Mouse (Mus musculus): ENCODE results near the gene Fhit. TPM values are rescaled to one million over a fixed set of nuclear protein-coding genes. Genes with fewer than 3 reads are reported as not detected.
A peak's percentile ranks its signal among the peaks of the same experiment; 100 is the strongest.

Fhit gene
- total and polyA plus RNA-seq, 2 experiments from 2014 or later: 9.9 to 11.8 TPM

DNA sequence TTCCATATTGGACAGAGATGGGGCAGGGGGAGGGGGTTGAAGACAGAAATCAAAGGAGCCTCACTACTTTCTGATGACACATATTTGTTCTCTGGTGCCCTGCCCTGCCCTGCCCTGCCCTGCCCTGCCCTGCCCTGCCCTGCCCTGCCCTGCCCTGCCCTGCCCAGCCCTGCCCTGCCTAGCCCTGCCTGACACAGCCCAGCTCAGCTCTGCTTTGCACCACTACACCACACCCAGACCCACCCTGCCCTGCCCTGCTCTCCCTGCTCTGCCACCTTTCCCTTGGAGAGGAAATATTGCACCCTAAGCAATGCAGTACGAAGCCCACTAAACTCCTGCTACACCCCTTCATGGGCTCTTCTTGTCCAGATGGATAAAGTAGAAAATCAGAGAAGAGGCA, 1171.2 kb downstream of the Fhit start:
- Histone ChIP-seq H3K4me2 (ENCODE audit: low read depth, low read length, poor library complexity, severe bottlenecking) (no peak overlapping the region), H3K36me3 (ENCODE audit: insufficient read depth, low read length) (no peaks in the 10 kb centered on the region), H3K27me3 (ENCODE audit: insufficient read depth, low read length) (no peaks in the 10 kb centered on the region), H3K4me3 (ENCODE audit: low read depth, low read length) (no peak overlapping the region), H3K9ac (replicated peaks; ENCODE audit: low read length, poor library complexity, severe bottlenecking) (no peak overlapping the region), H3K27ac (ENCODE audit: low read depth, low read length) (no peak overlapping the region), H3K4me1 (ENCODE audit: insufficient read depth, low read length) (no peaks in the 10 kb centered on the region), H3K9me3 (ENCODE audit: low read length) (no peaks in the 10 kb centered on the region)
- DNase-seq (ENCODE audit: low spot score) (no peak), ATAC-seq (ENCODE audit: low FRiP score) (no peak)
- TF ChIP-seq CTCF (IDR thresholded peaks at IDR 0.05): no peak
- WGBS: 94% methylated on average over 1 of the region's 1 CpGs

DNA sequence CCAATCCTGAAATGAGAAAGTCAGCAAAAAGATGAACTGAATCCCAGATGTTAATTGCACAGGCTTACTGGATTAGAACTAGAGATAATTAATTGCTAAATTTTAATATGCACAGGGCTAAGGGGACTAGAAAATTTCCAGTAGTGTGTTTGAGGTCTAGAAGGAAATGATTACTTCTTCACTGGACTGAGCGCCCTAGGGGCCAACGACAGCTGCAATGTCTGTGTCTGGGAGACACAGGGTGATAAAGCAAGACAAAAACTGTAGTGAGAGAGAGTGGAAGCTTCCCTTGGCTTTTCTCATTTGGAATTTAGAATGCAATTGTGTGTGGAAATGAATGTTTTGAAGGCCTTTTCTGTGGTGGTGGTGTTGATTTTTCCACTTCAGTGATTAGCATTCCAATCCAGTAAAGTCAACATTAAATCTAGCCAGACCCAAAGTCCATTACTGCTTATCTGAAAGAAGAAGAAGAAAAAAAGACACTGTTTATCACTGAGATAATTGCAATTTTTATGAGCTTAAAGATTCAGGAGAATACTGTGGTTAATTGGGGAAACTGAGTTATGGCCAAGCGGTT, 1184.8 kb downstream of the Fhit start:
- DNase-seq (ENCODE audit: low spot score) (peak; percentile 14), ATAC-seq (ENCODE audit: low FRiP score) (no peak)
- no peaks in the 10 kb centered on the region for H3K4me1 ChIP-seq (ENCODE audit: insufficient read depth, low read length)
- no peak overlapping the region for H3K27ac ChIP-seq (ENCODE audit: low read depth, low read length)
- no peak overlapping the region for H3K4me3 ChIP-seq (ENCODE audit: low read depth, low read length)
- H3K9me3 ChIP-seq (ENCODE audit: low read length): no peaks in the 10 kb centered on the region
- H3K4me2 ChIP-seq (ENCODE audit: low read depth, low read length, poor library complexity, severe bottlenecking): no peak overlapping the region
- H3K27me3 ChIP-seq (ENCODE audit: insufficient read depth, low read length): no peaks in the 10 kb centered on the region
- no peaks in the 10 kb centered on the region for H3K36me3 ChIP-seq (ENCODE audit: insufficient read depth, low read length)
- no peak overlapping the region for H3K9ac ChIP-seq (replicated peaks; ENCODE audit: low read length, poor library complexity, severe bottlenecking)
- no peak for TF ChIP-seq CTCF (IDR thresholded peaks at IDR 0.05)
- 69% methylated on average over 3 of the region's 3 CpGs for WGBS

DNA sequence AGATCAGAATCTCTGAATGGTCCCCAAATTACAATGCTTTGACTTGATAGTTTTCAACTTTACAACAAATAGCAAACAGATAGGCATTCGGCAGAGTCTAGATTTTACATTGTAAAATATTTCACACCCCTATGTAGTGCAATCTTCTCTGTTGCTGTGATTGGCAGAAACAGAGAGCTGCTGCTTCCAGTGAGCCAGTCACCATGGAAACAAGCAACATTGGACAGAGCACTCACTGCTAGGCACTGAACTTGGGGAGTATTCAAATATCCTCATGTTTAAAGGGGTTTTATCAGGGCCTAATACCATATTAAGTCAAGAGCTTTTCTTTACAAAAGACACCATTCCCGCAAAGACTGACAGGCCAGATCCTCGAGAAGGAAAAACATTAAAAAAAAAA, 1187.4 kb downstream of the Fhit start:
- H3K9ac ChIP-seq (replicated peaks; ENCODE audit: low read length, poor library complexity, severe bottlenecking): no peak overlapping the region
- WGBS: 27% methylated on average over 3 of the region's 3 CpGs
- H3K9me3 ChIP-seq (ENCODE audit: low read length): no peaks in the 10 kb centered on the region
- H3K27ac ChIP-seq (ENCODE audit: low read depth, low read length): no peak overlapping the region
- H3K27me3 ChIP-seq (ENCODE audit: insufficient read depth, low read length): no peaks in the 10 kb centered on the region
- TF ChIP-seq CTCF (IDR thresholded peaks at IDR 0.05): no peak
- DNase-seq (ENCODE audit: low spot score): no peak
- H3K4me2 ChIP-seq (ENCODE audit: low read depth, low read length, poor library complexity, severe bottlenecking): no peak overlapping the region
- no peaks in the 10 kb centered on the region for H3K36me3 ChIP-seq (ENCODE audit: insufficient read depth, low read length)
- H3K4me3 ChIP-seq (ENCODE audit: low read depth, low read length): no peak overlapping the region
- H3K4me1 ChIP-seq (ENCODE audit: insufficient read depth, low read length): no peaks in the 10 kb centered on the region
- no peak for ATAC-seq (ENCODE audit: low FRiP score)

DNA sequence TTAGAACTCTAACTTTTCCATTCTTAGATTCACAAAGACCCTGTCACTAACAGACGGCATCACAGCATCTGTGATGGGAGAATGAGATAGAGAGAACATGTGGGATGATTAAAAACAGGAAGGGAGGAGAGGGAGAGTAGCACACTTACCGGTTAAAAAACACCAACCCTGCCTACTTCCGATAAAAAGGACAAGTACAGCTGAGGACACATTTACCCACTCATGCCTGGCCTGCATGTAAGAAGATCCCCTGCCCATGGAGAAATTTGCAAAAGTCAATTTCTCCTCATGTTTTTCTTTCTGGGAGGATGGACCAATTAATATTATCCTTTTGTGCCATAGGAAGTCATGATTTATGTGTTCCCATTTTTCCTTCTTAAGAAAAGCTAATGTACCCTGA, 1198.0 kb downstream of the Fhit start:
- Histone ChIP-seq H3K27me3 (ENCODE audit: insufficient read depth, low read length) (no peaks in the 10 kb centered on the region), H3K4me2 (ENCODE audit: low read depth, low read length, poor library complexity, severe bottlenecking) (no peak overlapping the region), H3K9ac (replicated peaks; ENCODE audit: low read length, poor library complexity, severe bottlenecking) (no peak overlapping the region), H3K9me3 (ENCODE audit: low read length) (no peaks in the 10 kb centered on the region), H3K27ac (ENCODE audit: low read depth, low read length) (no peak overlapping the region), H3K4me3 (ENCODE audit: low read depth, low read length) (no peak overlapping the region), H3K36me3 (ENCODE audit: insufficient read depth, low read length) (no peaks in the 10 kb centered on the region), H3K4me1 (ENCODE audit: insufficient read depth, low read length) (no peaks in the 10 kb centered on the region)
- TF ChIP-seq CTCF (IDR thresholded peaks at IDR 0.05): no peak
- DNase-seq (ENCODE audit: low spot score): no peak
- WGBS: 88% methylated on average over 3 of the region's 3 CpGs
- no peak for ATAC-seq (ENCODE audit: low FRiP score)

GRCm38 (mm10) chr14:9960396-9960795, 1201.4 kb downstream of the Fhit start:
- Histone ChIP-seq H3K4me1 (ENCODE audit: insufficient read depth, low read length) (no peaks in the 10 kb centered on the region), H3K9me3 (ENCODE audit: low read length) (no peaks in the 10 kb centered on the region), H3K4me3 (ENCODE audit: low read depth, low read length) (no peak overlapping the region), H3K9ac (replicated peaks; ENCODE audit: low read length, poor library complexity, severe bottlenecking) (no peak overlapping the region), H3K27me3 (ENCODE audit: insufficient read depth, low read length) (no peaks in the 10 kb centered on the region), H3K27ac (ENCODE audit: low read depth, low read length) (no peak overlapping the region), H3K4me2 (ENCODE audit: low read depth, low read length, poor library complexity, severe bottlenecking) (no peak overlapping the region), H3K36me3 (ENCODE audit: insufficient read depth, low read length) (no peaks in the 10 kb centered on the region)
- ATAC-seq (ENCODE audit: low FRiP score) (no peak), DNase-seq (ENCODE audit: low spot score) (no peak)
- no peak for TF ChIP-seq CTCF (IDR thresholded peaks at IDR 0.05)
- 24% methylated on average over 2 of the region's 2 CpGs for WGBS

- no peaks in the 10 kb centered on the region for H3K36me3 ChIP-seq (ENCODE audit: insufficient read depth, low read length)
- H3K4me3 ChIP-seq (ENCODE audit: low read depth, low read length): no peak overlapping the region
- no peaks in the 10 kb centered on the region for H3K4me1 ChIP-seq (ENCODE audit: insufficient read depth, low read length)
- H3K9ac ChIP-seq (replicated peaks; ENCODE audit: low read length, poor library complexity, severe bottlenecking): no peak overlapping the region
- no peaks in the 10 kb centered on the region for H3K27me3 ChIP-seq (ENCODE audit: insufficient read depth, low read length)
- no peaks in the 10 kb centered on the region for H3K9me3 ChIP-seq (ENCODE audit: low read length)
- TF ChIP-seq CTCF (IDR thresholded peaks at IDR 0.05): no peak
- 88% methylated on average over 2 of the region's 2 CpGs for WGBS
- no peak overlapping the region for H3K27ac ChIP-seq (ENCODE audit: low read depth, low read length)
- DNase-seq (ENCODE audit: low spot score) (peak; percentile 2), ATAC-seq (ENCODE audit: low FRiP score) (no peak)
- no peak overlapping the region for H3K4me2 ChIP-seq (ENCODE audit: low read depth, low read length, poor library complexity, severe bottlenecking)
Measured at GRCm38 (mm10) chr14:9899494-9899893, 1262.3 kb downstream of the Fhit start.

Data from midbrain, postnatal 0 days (tissue).